Mouse (Mus musculus) right cerebral cortex, postnatal 25 days (tissue): Measurements from ENCODE around the gene Vmn1r143.
"Not testable (repeated sequence)": the region's sequence is repeated elsewhere in the genome, so short reads cannot be mapped to it uniquely, and the experiment has no call there.

ENCODE experiments used
- DNase-seq: peaks from one replicate; pipeline ENCODE4 v3.0.0; 2022

Vmn1r143 gene

GRCm38 (mm10) chr7:22189077-22189476 is at the start of gene Vmn1r143:
TSS of gene Vmn1r143 (plus strand) at chr7:22189377.
- DNase-seq: not testable (repeated sequence)

GRCm38 (mm10) chr7:22163935-22164334 is 25.2 kb upstream of the Vmn1r143 start, which contains the start of gene Vmn1r142:
TSS of gene Vmn1r142 (minus strand) at chr7:22164035.
- DNase-seq: not testable (repeated sequence)

GRCm38 (mm10) chr7:22201164-22201563 is 12.0 kb downstream of the Vmn1r143 start, which contains the start of gene Gm8653:
TSS of gene Gm8653 (minus strand) at chr7:22201264.
- not testable (repeated sequence) for DNase-seq

GRCm38 (mm10) chr7:22229384-22229783 is 40.2 kb downstream of the Vmn1r143 start, which contains the start of gene Gm8453:
TSS of gene Gm8453 (minus strand) at chr7:22229484.
- DNase-seq: not testable (repeated sequence)
